Mouse (Mus musculus) bone marrow, adult 2 months (tissue): ENCODE results near the gene Psg20.

Experiments
- CTCF ChIP-seq: fragments of 200-500 bp; IDR thresholded peaks from 2 replicates; pipeline ENCODE4 v1.5.1; 2011; ENCODE audit warnings: low read length, control low read depth; ENCODE audit not compliant: control insufficient read depth, insufficient read depth
- POLR2A ChIP-seq: fragments of 200-500 bp; IDR thresholded peaks from 2 replicates; pipeline ENCODE4 v1.6.1; 2011; ENCODE audit warnings: low read depth, mild to moderate bottlenecking, control low read depth, low read length, borderline replicate concordance; ENCODE audit not compliant: control insufficient read depth

- TF ChIP-seq POLR2A: no peak
- TF ChIP-seq CTCF: no peak
Observed at GRCm38 (mm10) chr7:18717790-18718189, 31.8 kb upstream of the Psg20 start, which contains the start of gene Psg22.
